Mouse (Mus musculus): ENCODE data around the gene Dchs2. TPM values are rescaled to one million over a fixed set of nuclear protein-coding genes. Genes with fewer than 3 reads are reported as not detected.

The Dchs2 gene
- total and polyA plus RNA-seq, 2 experiments from 2014 or later: 0.54 to 7.6 TPM

DNA sequence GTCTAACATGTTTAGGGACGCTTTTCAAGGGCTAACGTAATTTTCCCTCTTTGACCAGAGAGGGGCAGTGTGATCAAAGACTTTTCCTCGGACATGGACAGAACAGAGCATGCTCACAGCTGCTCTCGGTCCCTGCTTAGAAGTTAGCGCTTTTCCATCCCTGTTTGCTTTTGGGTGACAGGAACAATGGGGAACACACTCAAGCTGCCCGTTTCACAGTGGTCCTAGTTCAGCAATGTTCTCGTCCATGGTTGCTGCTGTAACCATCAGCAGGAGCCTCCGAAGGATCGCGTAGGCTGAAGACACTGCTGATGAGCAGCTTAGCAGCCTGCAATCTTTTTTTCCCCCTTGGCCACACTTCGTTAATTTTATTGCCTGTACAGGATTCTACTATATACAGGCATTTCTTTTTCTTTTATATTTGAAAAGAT lies 159.2 kb downstream of the Dchs2 start:
- H3K4me1 ChIP-seq (ENCODE audit: insufficient read depth, low read length): no peaks in the 10 kb centered on the region
- 2% methylated on average over 11 of the region's 11 CpGs for WGBS
- H3K9me3 ChIP-seq (ENCODE audit: low read length): no peaks in the 10 kb centered on the region
- no peaks in the 10 kb centered on the region for H3K27me3 ChIP-seq (ENCODE audit: insufficient read depth, low read length)
- no peak overlapping the region for H3K9ac ChIP-seq (replicated peaks; ENCODE audit: low read length, poor library complexity, severe bottlenecking)
- peak; percentile 87 for TF ChIP-seq CTCF (IDR thresholded peaks at IDR 0.05)
- peak overlapping the region; percentile 64 for H3K4me2 ChIP-seq (ENCODE audit: low read depth, low read length, poor library complexity, severe bottlenecking)
- peak overlapping the region; percentile 38 for H3K4me3 ChIP-seq (ENCODE audit: low read depth, low read length)
- H3K27ac ChIP-seq (ENCODE audit: low read depth, low read length): no peak overlapping the region
- peak; percentile 90 for DNase-seq (ENCODE audit: low spot score)
- H3K36me3 ChIP-seq (ENCODE audit: insufficient read depth, low read length): no peaks in the 10 kb centered on the region
- peak; percentile 85 for ATAC-seq (ENCODE audit: low FRiP score)

DNA sequence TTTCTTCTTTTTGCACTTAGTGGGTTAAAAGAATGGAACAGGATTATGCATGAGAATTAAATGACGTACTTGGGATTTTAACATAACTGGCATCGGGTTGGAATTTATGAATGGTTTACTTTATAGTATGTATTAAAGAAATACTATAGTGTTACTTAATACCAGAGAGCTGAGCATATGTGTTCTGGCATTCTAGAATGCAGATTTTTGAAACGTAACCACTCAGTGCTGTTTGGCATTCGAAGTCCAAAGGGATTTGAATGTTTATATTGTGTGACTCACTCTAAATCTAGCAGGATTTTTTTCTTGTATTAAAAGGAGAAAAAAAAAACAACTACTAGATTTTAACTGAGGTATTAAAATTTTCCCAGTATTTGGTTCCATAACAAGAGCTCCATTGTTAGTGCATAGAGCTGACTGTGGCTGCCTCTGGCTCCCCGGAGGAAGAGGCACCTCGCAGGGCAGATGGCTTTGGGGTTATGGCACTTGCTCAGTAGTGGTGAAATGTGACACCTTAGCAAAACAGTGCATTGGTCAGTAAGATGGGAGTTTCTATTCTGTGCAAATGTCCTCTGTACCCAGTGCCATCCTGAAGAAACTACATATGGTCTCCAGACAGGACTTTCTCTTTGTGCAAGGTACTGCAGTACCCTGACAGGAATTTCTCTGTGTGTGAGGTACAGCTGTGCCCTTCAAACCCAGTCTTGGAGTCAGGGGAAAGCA lies 160.5 kb downstream of the Dchs2 start:
- no peak for TF ChIP-seq CTCF (IDR thresholded peaks at IDR 0.05)
- H3K4me1 ChIP-seq (ENCODE audit: insufficient read depth, low read length): no peaks in the 10 kb centered on the region

DNA sequence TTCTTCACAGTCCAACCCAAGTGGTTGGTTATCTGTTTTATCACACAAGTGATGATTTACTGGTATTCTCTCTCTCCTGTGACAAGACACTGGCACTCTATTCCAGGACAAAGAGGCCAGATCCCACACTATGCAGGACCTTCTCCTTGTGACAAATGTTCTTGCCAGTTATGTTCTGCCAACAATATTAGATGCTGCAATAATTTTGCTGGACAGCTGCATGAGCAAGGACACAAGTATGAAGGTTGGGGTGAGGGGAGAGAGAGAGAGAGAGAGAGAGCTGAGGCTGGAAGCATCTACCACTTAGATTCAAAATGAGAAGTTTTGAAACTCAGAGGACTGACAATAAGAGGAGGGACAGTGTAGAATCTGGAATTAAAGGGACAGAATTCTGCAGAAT lies 162.7 kb downstream of the Dchs2 start:
- no peak overlapping the region for H3K27ac ChIP-seq (ENCODE audit: low read depth, low read length)
- no peak overlapping the region for H3K4me2 ChIP-seq (ENCODE audit: low read depth, low read length, poor library complexity, severe bottlenecking)
- H3K36me3 ChIP-seq (ENCODE audit: insufficient read depth, low read length): no peaks in the 10 kb centered on the region
- no peaks in the 10 kb centered on the region for H3K4me1 ChIP-seq (ENCODE audit: insufficient read depth, low read length)
- no peak for DNase-seq (ENCODE audit: low spot score)
- no peak overlapping the region for H3K9ac ChIP-seq (replicated peaks; ENCODE audit: low read length, poor library complexity, severe bottlenecking)
- H3K4me3 ChIP-seq (ENCODE audit: low read depth, low read length): no peak overlapping the region
- no peak for TF ChIP-seq CTCF (IDR thresholded peaks at IDR 0.05)
- ATAC-seq (ENCODE audit: low FRiP score): no peak
- no peaks in the 10 kb centered on the region for H3K9me3 ChIP-seq (ENCODE audit: low read length)
- H3K27me3 ChIP-seq (ENCODE audit: insufficient read depth, low read length): no peaks in the 10 kb centered on the region

More for the DNA sequence above, 160.5 kb downstream of the Dchs2 start:
- ATAC-seq (ENCODE audit: low FRiP score) (no peak), DNase-seq (ENCODE audit: low spot score) (no peak)
- Histone ChIP-seq H3K4me3 (ENCODE audit: low read depth, low read length) (no peak overlapping the region), H3K9ac (replicated peaks; ENCODE audit: low read length, poor library complexity, severe bottlenecking) (no peak overlapping the region), H3K36me3 (ENCODE audit: insufficient read depth, low read length) (no peaks in the 10 kb centered on the region), H3K4me2 (ENCODE audit: low read depth, low read length, poor library complexity, severe bottlenecking) (no peak overlapping the region), H3K27me3 (ENCODE audit: insufficient read depth, low read length) (no peaks in the 10 kb centered on the region), H3K9me3 (ENCODE audit: low read length) (no peaks in the 10 kb centered on the region), H3K27ac (ENCODE audit: low read depth, low read length) (no peak overlapping the region)
- 55% methylated on average over 6 of the region's 6 CpGs for WGBS

DNA sequence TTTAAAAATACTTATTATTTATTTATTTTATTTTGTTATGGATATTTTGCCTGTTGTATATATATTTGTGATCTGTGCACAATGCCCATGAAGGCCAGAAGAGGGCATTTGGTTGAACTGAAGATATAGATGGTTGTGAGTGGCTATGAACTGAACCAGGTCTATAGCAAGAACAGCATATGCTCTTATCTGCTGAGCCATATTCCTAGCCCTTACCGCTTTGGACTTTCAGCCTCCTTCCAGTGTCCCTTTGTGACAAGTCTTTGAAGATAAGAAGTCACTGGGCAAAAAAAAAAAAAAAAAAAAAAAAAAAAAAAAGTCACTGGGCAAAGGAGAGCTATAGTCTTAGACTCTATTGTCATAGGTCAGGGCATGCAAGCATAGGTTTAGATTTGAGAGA lies 163.2 kb downstream of the Dchs2 start:
- TF ChIP-seq CTCF (IDR thresholded peaks at IDR 0.05): peak; percentile 25; the same call in 1 of the 2 replicates
- Histone ChIP-seq H3K27ac (ENCODE audit: low read depth, low read length) (no peak overlapping the region), H3K4me1 (ENCODE audit: insufficient read depth, low read length) (no peaks in the 10 kb centered on the region), H3K27me3 (ENCODE audit: insufficient read depth, low read length) (no peaks in the 10 kb centered on the region), H3K9ac (replicated peaks; ENCODE audit: low read length, poor library complexity, severe bottlenecking) (no peak overlapping the region), H3K4me3 (ENCODE audit: low read depth, low read length) (no peak overlapping the region), H3K4me2 (ENCODE audit: low read depth, low read length, poor library complexity, severe bottlenecking) (no peak overlapping the region), H3K36me3 (ENCODE audit: insufficient read depth, low read length) (no peaks in the 10 kb centered on the region), H3K9me3 (ENCODE audit: low read length) (no peaks in the 10 kb centered on the region)
- DNase-seq (ENCODE audit: low spot score) (no peak), ATAC-seq (ENCODE audit: low FRiP score) (no peak)
- WGBS: 92% methylated on average over 1 of the region's 1 CpGs

DNA sequence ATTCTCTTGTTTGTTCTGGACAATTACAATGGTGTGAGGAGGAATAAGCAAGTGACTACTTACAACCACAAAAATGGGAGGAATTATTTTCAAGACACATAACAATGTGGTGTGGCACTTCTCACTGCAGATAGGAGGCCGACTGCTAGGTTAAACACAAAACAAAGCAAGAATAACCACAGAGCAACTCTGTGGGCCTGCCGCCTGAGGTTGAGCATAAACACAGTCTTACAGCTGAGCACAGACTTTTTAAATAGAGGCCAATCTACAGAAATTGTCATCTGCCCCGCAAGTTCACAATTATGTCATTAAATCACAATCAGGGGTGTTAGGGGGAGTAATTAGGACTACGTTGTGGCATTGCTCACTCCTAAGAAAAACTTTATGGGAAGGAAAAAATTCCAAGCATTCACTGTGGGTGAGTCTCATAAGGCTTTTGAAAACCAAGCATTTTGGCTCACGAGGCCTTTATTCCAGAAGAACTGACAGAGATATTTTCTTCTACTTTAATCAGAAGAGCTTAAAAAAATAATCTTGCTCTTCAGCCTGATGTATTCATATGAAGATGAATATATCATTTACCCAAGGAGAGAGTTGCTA lies 172.1 kb downstream of the Dchs2 start:
- H3K27me3 ChIP-seq (ENCODE audit: insufficient read depth, low read length): no peaks in the 10 kb centered on the region
- no peaks in the 10 kb centered on the region for H3K4me1 ChIP-seq (ENCODE audit: insufficient read depth, low read length)
- WGBS: 74% methylated on average over 5 of the region's 5 CpGs

DNA sequence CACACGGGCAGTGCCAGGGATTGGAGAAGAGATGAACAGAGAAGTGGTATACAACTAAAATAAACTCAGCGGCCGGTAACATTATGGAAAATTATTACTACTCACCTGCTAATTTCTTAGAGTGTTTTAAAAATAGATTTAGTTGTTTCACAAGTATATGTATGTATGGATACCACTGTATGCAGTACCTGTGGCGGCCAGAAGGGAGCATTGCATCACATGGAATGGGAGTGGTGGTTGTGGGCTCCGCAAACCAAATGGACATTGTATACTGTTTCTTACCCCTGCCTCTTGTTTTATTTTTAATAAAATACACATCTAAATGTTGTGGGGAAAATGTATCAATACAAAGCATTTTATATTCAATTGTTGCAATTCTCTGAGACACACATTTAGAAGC lies 176.1 kb downstream of the Dchs2 start:
- ATAC-seq (ENCODE audit: low FRiP score): no peak
- TF ChIP-seq CTCF (IDR thresholded peaks at IDR 0.05): peak; percentile 69

More for the DNA sequence above, 172.1 kb downstream of the Dchs2 start:
- ATAC-seq (ENCODE audit: low FRiP score) (no peak), DNase-seq (ENCODE audit: low spot score) (no peak)
- Histone ChIP-seq H3K27ac (ENCODE audit: low read depth, low read length) (no peak overlapping the region), H3K9me3 (ENCODE audit: low read length) (no peaks in the 10 kb centered on the region), H3K9ac (replicated peaks; ENCODE audit: low read length, poor library complexity, severe bottlenecking) (no peak overlapping the region), H3K36me3 (ENCODE audit: insufficient read depth, low read length) (no peaks in the 10 kb centered on the region), H3K4me3 (ENCODE audit: low read depth, low read length) (no peak overlapping the region), H3K4me2 (ENCODE audit: low read depth, low read length, poor library complexity, severe bottlenecking) (no peak overlapping the region)
- TF ChIP-seq CTCF (IDR thresholded peaks at IDR 0.05): no peak

More for the DNA sequence above, 176.1 kb downstream of the Dchs2 start:
- 75% methylated on average over 5 of the region's 5 CpGs for WGBS
- H3K4me1 ChIP-seq (ENCODE audit: insufficient read depth, low read length): no peaks in the 10 kb centered on the region
- no peak overlapping the region for H3K4me2 ChIP-seq (ENCODE audit: low read depth, low read length, poor library complexity, severe bottlenecking)
- no peaks in the 10 kb centered on the region for H3K9me3 ChIP-seq (ENCODE audit: low read length)
- peak; percentile 38 for DNase-seq (ENCODE audit: low spot score)
- H3K27me3 ChIP-seq (ENCODE audit: insufficient read depth, low read length): no peaks in the 10 kb centered on the region
- H3K27ac ChIP-seq (ENCODE audit: low read depth, low read length): no peak overlapping the region
- no peaks in the 10 kb centered on the region for H3K36me3 ChIP-seq (ENCODE audit: insufficient read depth, low read length)
- H3K9ac ChIP-seq (replicated peaks; ENCODE audit: low read length, poor library complexity, severe bottlenecking): no peak overlapping the region
- H3K4me3 ChIP-seq (ENCODE audit: low read depth, low read length): no peak overlapping the region

All from midbrain, postnatal 0 days (tissue).